Mouse (Mus musculus) heart, adult 10 weeks (tissue): ENCODE results near the gene Cacng7. TPM values are rescaled to one million over a fixed set of nuclear protein-coding genes. Genes with fewer than 3 reads are reported as not detected.

Source experiments
- polyA plus RNA-seq: library from polyadenylated mRNA; stranded (reverse); fragments of 350-450 nt; fragmentation: Illumina TruSeq; extraction: RNeasy Lipid Tissue Mini Kit (QIAGEN cat#74804); gene quantifications from one replicate; pipeline ENCODE4 v1.2.3, GENCODE M21; 2014; ENCODE audit warnings: low read depth, low replicate concordance

Cacng7 gene
- 4.3 TPM for polyA plus RNA-seq

DNA sequence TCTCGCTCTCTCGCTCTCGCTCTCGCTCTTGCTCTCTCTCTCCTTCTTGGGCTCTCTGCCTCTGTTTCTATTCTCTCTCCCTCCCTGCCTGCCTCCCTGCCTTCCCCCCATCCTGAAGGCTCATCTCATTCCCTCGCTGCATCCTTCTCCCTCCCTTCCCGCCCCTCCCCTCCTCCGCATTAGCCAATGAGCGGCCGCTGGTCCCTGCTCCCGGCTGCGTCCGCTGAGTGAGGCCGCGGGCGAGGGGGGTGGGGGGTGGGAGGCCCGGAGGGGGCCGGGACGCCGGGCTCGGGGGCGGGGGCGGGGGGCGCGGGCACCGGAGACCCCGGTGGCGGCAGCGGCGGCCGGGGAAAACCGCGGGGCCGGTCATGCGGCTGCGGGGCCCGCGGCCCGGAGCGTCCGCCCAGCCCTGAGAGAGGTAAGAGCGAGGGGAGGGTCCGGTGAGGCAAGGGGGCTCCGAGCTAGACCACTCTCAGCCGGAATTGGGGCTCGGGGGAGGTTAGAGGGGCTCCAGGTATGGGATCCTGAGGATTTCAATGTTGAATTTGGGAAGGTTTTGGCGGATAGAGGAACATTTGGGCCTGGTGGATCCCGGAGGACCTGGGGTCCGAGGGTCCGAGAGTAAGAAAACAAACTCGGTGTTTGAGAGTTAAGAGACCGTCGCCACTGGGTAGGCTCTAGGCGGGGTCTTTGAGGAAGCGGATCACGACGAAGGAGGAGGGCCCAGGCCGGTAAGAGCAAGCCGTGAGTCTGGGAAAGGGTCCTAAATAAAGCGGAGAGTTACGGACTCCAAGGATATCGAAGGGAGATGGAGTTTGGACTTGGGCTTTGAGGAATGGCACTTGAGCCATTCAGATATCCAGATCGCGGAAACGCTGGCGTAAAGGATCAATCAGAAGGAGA lies at the start of gene Cacng7:
Gene Cacng7, plus strand, starts transcription at position 337 of the 903 bp plus-strand sequence.

GRCm38 (mm10) chr7:3288976-3289970 lies 43.5 kb upstream of the Cacng7 start, which contains the start of the genes Myadm and Prkcg:
Gene Myadm (plus strand): TSS chr7:3289080.
Gene Prkcg (plus strand): TSS chr7:3289179.

GRCm38 (mm10) chr7:3390413-3391080 lies 57.8 kb downstream of the Cacng7 start, which contains the start of gene Cacng8:
Gene Cacng8 (plus strand): TSS chr7:3390683.

Other genes starting within 250 kb of the Cacng7 start
- gene AU018091, start 163.8 kb upstream of the Cacng7 start, polyA plus RNA-seq: not detected
- gene Nlrp12, start 83.2 kb upstream of the Cacng7 start, polyA plus RNA-seq: not detected
- 135 TPM for gene Myadm, start 43.9 kb upstream of the Cacng7 start, polyA plus RNA-seq
- gene Prkcg, start 43.8 kb upstream of the Cacng7 start, polyA plus RNA-seq: 2.2 TPM
- gene Cacng8, start 57.7 kb downstream of the Cacng7 start, polyA plus RNA-seq: not detected
- gene Cacng6, start 91.2 kb downstream of the Cacng7 start, polyA plus RNA-seq: 4.2 TPM
- not detected for gene Tarm1, start 169.7 kb downstream of the Cacng7 start, polyA plus RNA-seq